Mouse (Mus musculus) kidney, postnatal 0 days (tissue): ENCODE results near the gene Mgat4b. TPM values are rescaled to one million over a fixed set of nuclear protein-coding genes. Genes with fewer than 3 reads are reported as not detected.
A peak's percentile ranks its signal among the peaks of the same experiment; 100 is the strongest.
"Not testable (repeated sequence)": the region's sequence is repeated elsewhere in the genome, so short reads cannot be mapped to it uniquely, and the experiment has no call there.

ENCODE experiments used
- ATAC-seq: fragments of 200-750 bp; cut with Nextera tagmentation; replicated peaks from 2 replicates; pipeline ENCODE4 v1.8.0; 2017; ENCODE audit warnings: low read depth, moderate number of reproducible peaks, moderate TSS enrichment, moderate library complexity; ENCODE audit not compliant: low FRiP score
- DNase-seq: peaks from one replicate; pipeline ENCODE4 v3.0.0-alpha.2; 2016; ENCODE audit warnings: low spot score
- H3K27ac ChIP-seq: fragments of 300-500 bp; sonication (generic); 2 replicates; pipeline ENCODE4 v1.5.1; 2014; ENCODE audit warnings: mild to moderate bottlenecking
- H3K27me3 ChIP-seq: fragments of 300-500 bp; sonication (generic); 2 replicates; pipeline ENCODE4 v1.6.1; 2014; ENCODE audit warnings: low read length, mixed read lengths; ENCODE audit not compliant: insufficient read depth
- H3K36me3 ChIP-seq: fragments of 300-500 bp; sonication (generic); 2 replicates; pipeline ENCODE4 v1.6.1; 2014; ENCODE audit warnings: low read length, mixed read lengths; ENCODE audit not compliant: insufficient read depth
- H3K4me1 ChIP-seq: fragments of 300-500 bp; sonication (generic); replicated peaks from 2 replicates; pipeline ENCODE4 v1.6.1; 2014; ENCODE audit warnings: antibody characterized with exemption, low read length, mixed read lengths; ENCODE audit not compliant: insufficient read depth
- H3K4me2 ChIP-seq: fragments of 300-500 bp; sonication (generic); 2 replicates; pipeline ENCODE4 v1.6.1; 2014; ENCODE audit warnings: mild to moderate bottlenecking, low read length, moderate library complexity, mixed read lengths
- H3K4me3 ChIP-seq: fragments of 300-500 bp; sonication (generic); replicated peaks from 2 replicates; pipeline ENCODE4 v1.5.1; 2014; ENCODE audit warnings: low read depth, low read length
- H3K9ac ChIP-seq: fragments of 300-500 bp; sonication (generic); 2 replicates; pipeline ENCODE4 v1.6.1; 2014; ENCODE audit warnings: low read depth, low read length
- H3K9me3 ChIP-seq: fragments of 300-500 bp; sonication (generic); replicated peaks from 2 replicates; pipeline ENCODE4 v1.6.1; 2016; ENCODE audit warnings: low read length, inconsistent platforms, mixed read lengths
- CTCF ChIP-seq: IDR thresholded peaks from 2 replicates; pipeline ENCODE4 v1.5.1; 2016; ENCODE audit warnings: antibody characterized with exemption, low read depth, mild to moderate bottlenecking, moderate library complexity
- WGBS: fragments of 180-500 bp; shearing (Covaris S2); extraction: QIAGEN DNeasy Blood & Tissue Kit; methylation state at CpG from one replicate; pipeline ENCODE4 v1.1.7; 2014; 5-methylcytosine and 5-hydroxymethylcytosine counted together
- polyA plus RNA-seq: library from polyadenylated mRNA; unstranded; fragments of >200 nt; fragmentation: Nextera tagmentation; extraction: Ambion mirVana; gene quantifications from 2 replicates; pipeline ENCODE4 v1.2.1, GENCODE M21; 2015

Gene Mgat4b
- 53.4 and 62.1 TPM in 2 replicates for polyA plus RNA-seq

- H3K27me3 ChIP-seq: no peaks in the 10 kb centered on the region
- peak within 1 kb of the TSS; percentile 99 for H3K4me3 ChIP-seq
- H3K9me3 ChIP-seq: no peaks in the 10 kb centered on the region
- whole genome bisulfite sequencing: 2% methylated on average over 48 of the region's 48 CpGs
- H3K36me3 ChIP-seq: peaks cover 23% of the 10 kb centered on the region
- peak; percentile 59 for ATAC-seq
- peak within 1 kb of the TSS; percentile 99 for H3K9ac ChIP-seq
- peak; percentile 86 for DNase-seq
- TF ChIP-seq CTCF: no peak
- H3K4me1 ChIP-seq: peaks cover 14% of the 10 kb centered on the region
- H3K4me2 ChIP-seq: peak within 1 kb of the TSS; percentile 67
- H3K27ac ChIP-seq: peak within 1 kb of the TSS; percentile 100
These were observed at the start of gene Mgat4b, which contains the start of gene Sqstm1 for GRCm38 (mm10) chr11:50210505-50211151. Mgat4b (plus strand) TSS chr11:50210890. Sqstm1 (minus strand) TSS chr11:50210827.

DNA sequence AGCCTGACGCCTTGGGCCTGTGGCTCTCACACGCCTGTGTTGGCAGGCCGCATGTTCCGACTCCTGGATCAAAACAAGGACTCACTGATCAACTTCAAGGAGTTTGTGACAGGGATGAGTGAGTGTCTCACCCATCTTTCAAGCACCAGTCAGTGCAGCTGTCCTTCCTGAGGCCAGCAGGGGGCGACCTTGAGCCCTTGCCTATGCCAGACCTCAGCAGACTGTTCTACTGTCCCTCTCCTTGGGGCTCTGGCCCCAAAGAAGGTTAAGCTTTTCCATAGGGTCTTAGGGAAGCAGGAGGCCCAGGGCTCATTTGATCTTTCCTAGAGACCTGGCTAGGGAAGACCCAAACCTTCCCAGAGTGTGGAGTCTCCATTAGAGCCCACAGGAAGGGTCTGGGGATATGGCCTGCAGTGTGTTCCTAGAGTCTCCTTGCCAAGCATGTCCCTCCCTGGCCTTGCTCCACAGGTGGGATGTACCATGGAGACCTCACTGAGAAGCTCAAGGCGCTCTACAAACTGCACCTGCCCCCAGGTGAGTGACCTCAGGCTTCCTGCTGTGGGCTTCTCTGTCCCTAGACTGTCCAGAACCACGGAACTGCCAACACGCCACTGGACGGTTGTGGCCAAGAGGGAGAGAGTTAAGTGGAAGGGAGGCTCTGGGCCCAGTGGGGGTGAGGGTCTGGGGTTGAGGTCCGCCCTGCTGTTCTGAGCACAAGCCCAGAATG, 48.9 kb upstream of the Mgat4b start:
- WGBS: 67% methylated on average over 10 of the region's 10 CpGs
- DNase-seq (peak; percentile 79), ATAC-seq (peak; percentile 51; the same call in 1 of the 2 replicates)
- H3K27me3 ChIP-seq: no peaks in the 10 kb centered on the region
- H3K27ac ChIP-seq: peak overlapping the region; percentile 8; the same call in 1 of the 2 replicates
- peaks cover 62% of the 10 kb centered on the region for H3K36me3 ChIP-seq
- H3K9ac ChIP-seq: no peak overlapping the region
- no peaks in the 10 kb centered on the region for H3K4me1 ChIP-seq
- H3K4me3 ChIP-seq: no peak overlapping the region
- peak; percentile 93 for TF ChIP-seq CTCF
- H3K9me3 ChIP-seq: no peaks in the 10 kb centered on the region
- H3K4me2 ChIP-seq: no peak overlapping the region

- Histone ChIP-seq H3K9ac (no peak overlapping the region), H3K4me1 (no peaks in the 10 kb centered on the region), H3K9me3 (no peaks in the 10 kb centered on the region), H3K4me2 (no peak overlapping the region), H3K36me3 (peaks cover 56% of the 10 kb centered on the region), H3K27me3 (no peaks in the 10 kb centered on the region), H3K27ac (peak overlapping the region; percentile 8; the same call in 1 of the 2 replicates), H3K4me3 (no peak overlapping the region)
- ATAC-seq: no peak
- no peak for TF ChIP-seq CTCF
- WGBS: 93% methylated on average over 3 of the region's 3 CpGs
- DNase-seq: no peak
These were observed 48.2 kb upstream of the Mgat4b start for GRCm38 (mm10) chr11:50162338-50163050.

GRCm38 (mm10) chr11:50168352-50168751, 42.3 kb upstream of the Mgat4b start:
- WGBS: 90% methylated on average over 5 of the region's 5 CpGs
- Histone ChIP-seq H3K27me3 (no peaks in the 10 kb centered on the region), H3K9me3 (no peaks in the 10 kb centered on the region), H3K27ac (no peak overlapping the region), H3K9ac (no peak overlapping the region), H3K36me3 (peaks cover 32% of the 10 kb centered on the region), H3K4me3 (no peak overlapping the region), H3K4me2 (no peak overlapping the region), H3K4me1 (no peaks in the 10 kb centered on the region)
- no peak for TF ChIP-seq CTCF
- ATAC-seq: no peak
- no peak for DNase-seq

DNA sequence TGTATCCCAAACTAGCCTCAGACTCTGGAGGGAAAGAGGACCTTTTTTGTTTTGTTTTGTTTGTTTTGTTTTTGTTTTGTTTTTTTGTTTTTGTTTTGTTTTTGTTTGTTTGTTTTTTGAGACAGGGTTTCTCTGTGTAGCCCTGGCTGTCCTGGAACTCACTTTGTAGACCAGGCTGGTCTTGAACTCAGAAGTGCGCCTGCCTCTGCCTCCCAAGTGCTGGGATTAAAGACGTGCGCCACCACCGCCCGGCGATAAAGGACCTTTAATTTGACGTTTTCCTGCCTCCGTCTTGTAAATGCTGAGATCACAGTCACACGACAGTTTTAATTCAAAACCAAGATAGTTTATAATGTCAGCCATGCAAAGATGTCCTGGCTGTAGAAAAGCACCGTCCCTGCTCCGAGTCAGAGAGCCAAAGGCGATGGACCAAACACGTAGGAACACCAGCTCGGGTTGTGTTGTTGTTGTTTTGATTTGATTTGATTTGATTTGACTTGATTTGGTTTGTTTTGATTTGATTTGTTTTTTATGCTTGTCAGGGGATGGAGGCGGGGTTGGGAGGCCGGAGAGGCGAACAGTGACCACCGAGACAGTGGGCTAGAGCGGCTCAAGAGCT, 36.5 kb upstream of the Mgat4b start, which contains the start of gene Mrnip:
Gene Mrnip (plus strand): TSS at position 334 of the 619 bp plus-strand sequence.
- DNase-seq: not testable (repeated sequence)
- H3K4me2 ChIP-seq: peak within 1 kb of the TSS; percentile 83
- 0 out of 2 replicates have a peak, but pooled peaks have one; percentile 4 for ATAC-seq

More for the DNA sequence above, 36.5 kb upstream of the Mgat4b start, which contains the start of gene Mrnip:
- H3K9me3 ChIP-seq, H3K4me1 ChIP-seq, H3K27me3 ChIP-seq: not testable (repeated sequence)
- Histone ChIP-seq H3K9ac (peak within 1 kb of the TSS; percentile 69), H3K4me3 (peak within 1 kb of the TSS; percentile 69), H3K36me3 (peaks cover 25% of the 10 kb centered on the region), H3K27ac (peak within 1 kb of the TSS; percentile 73)
- WGBS: 5% methylated on average over 19 of the region's 19 CpGs
